29 mouse cellular contexts compared by ENCODE assay signal in genomic region chr4:151770697-151771096, GRCm38 (mm10).
DNase-seq lines count a peak whose midpoint lies in the region; ATAC-seq and TF ChIP-seq lines count a peak whose summit lies in the region.
"Had no signal": no experiment of that assay in that cellular context is flagged by ENCODE, and none has a peak within 500 bp of the region (broad histone marks: within the 10 kb centered on the region; RNA-seq: fewer than 3 reads in every experiment).

No protein-coding gene starts in this region.

- H3K4me2 ChIP-seq in embryonic facial prominence, embryonic 12.5 days (replicated peaks) = no peak overlapping the region
- no peak overlapping the region for H3K4me2 ChIP-seq in hindbrain, embryonic 15.5 days
- no peak overlapping the region for H3K4me2 ChIP-seq in hindbrain, embryonic 16.5 days (ENCODE audit: low read length)
- H3K4me2 ChIP-seq: embryonic facial prominence, embryonic 15.5 days; forebrain, embryonic 13.5 days; heart, embryonic 12.5 days; liver, embryonic 12.5 days; midbrain, embryonic 15.5 days had no signal

- TF ChIP-seq POLR2A in thymus, adult 2 months (IDR thresholded peaks at IDR 0.05; ENCODE audit: control insufficient read depth, extremely low read depth, insufficient read depth, low read length, poor library complexity) = no peak

- H3K4me3 ChIP-seq in embryonic facial prominence, embryonic 12.5 days = no peak overlapping the region
- no peak overlapping the region for H3K4me3 ChIP-seq in embryonic facial prominence, embryonic 10.5 days
- no peak overlapping the region for H3K4me3 ChIP-seq in hindbrain, embryonic 15.5 days
- no peak overlapping the region for H3K4me3 ChIP-seq in hindbrain, embryonic 10.5 days
- H3K4me3 ChIP-seq in hindbrain, embryonic 16.5 days (ENCODE audit: low read length) = no peak overlapping the region
- no peak overlapping the region for H3K4me3 ChIP-seq in thymus, adult 2 months (ENCODE audit: control insufficient read depth, insufficient read depth, low read length)
- H3K4me3 ChIP-seq: embryonic facial prominence, embryonic 15.5 days; forebrain, embryonic 13.5 days; gastrocnemius, adult 2 months; heart, adult 2 months; heart, embryonic 12.5 days; liver, embryonic 12.5 days; midbrain, embryonic 10.5 days; midbrain, embryonic 15.5 days had no signal

- H3K36me3 ChIP-seq in embryonic facial prominence, embryonic 12.5 days = no peaks in the 10 kb centered on the region
- H3K36me3 ChIP-seq in embryonic facial prominence, embryonic 10.5 days (replicated peaks) = no peaks in the 10 kb centered on the region
- H3K36me3 ChIP-seq in hindbrain, embryonic 15.5 days = no peaks in the 10 kb centered on the region
- H3K36me3 ChIP-seq in hindbrain, embryonic 10.5 days = 0 out of 2 replicates have a peak, but pooled peaks cover 3% of the 10 kb centered on the region
- H3K36me3 ChIP-seq in hindbrain, embryonic 16.5 days (ENCODE audit: control insufficient read depth, insufficient read depth, low read length) = no peaks in the 10 kb centered on the region
- no peaks in the 10 kb centered on the region for H3K36me3 ChIP-seq in thymus, adult 2 months (ENCODE audit: control insufficient read depth, insufficient read depth, low read length)
- H3K36me3 ChIP-seq: embryonic facial prominence, embryonic 15.5 days; heart, embryonic 12.5 days; midbrain, embryonic 15.5 days had no signal

- H3K27ac ChIP-seq in embryonic facial prominence, embryonic 12.5 days = peak overlapping the region; percentile 36; the same call in 1 of the 2 replicates
- H3K27ac ChIP-seq in embryonic facial prominence, embryonic 10.5 days (replicated peaks) = no peak overlapping the region
- peak overlapping the region; percentile 50; the same call in 1 of the 2 replicates for H3K27ac ChIP-seq in hindbrain, embryonic 15.5 days (replicated peaks)
- H3K27ac ChIP-seq in hindbrain, embryonic 10.5 days = no peak overlapping the region
- H3K27ac ChIP-seq in hindbrain, embryonic 16.5 days (ENCODE audit: low read depth, low read length) = no peak overlapping the region; the same call in 1 of the 2 replicates
- no peak overlapping the region for H3K27ac ChIP-seq in thymus, adult 2 months (ENCODE audit: control insufficient read depth, insufficient read depth, low read length)
- H3K27ac ChIP-seq: embryonic facial prominence, embryonic 15.5 days; forebrain, embryonic 13.5 days; gastrocnemius, adult 2 months; heart, adult 2 months; kidney, postnatal 0 days; liver, embryonic 12.5 days; midbrain, embryonic 10.5 days; midbrain, embryonic 15.5 days had no signal

- ATAC-seq in embryonic facial prominence, embryonic 12.5 days (ENCODE audit: insufficient number of reproducible peaks, insufficient read depth, low FRiP score, low TSS enrichment) = no peak; the same call in 1 of the 2 replicates
- no peak for ATAC-seq in hindbrain, embryonic 15.5 days (ENCODE audit: low FRiP score, low read depth)
- ATAC-seq in hindbrain, embryonic 16.5 days = peak; percentile 69; the same call in 1 of the 2 replicates
- ATAC-seq: forebrain, embryonic 13.5 days; liver, embryonic 12.5 days; liver, postnatal 0 days; midbrain, embryonic 15.5 days had no signal

- 70% methylated on average over 5 of the region's 5 CpGs for WGBS in embryonic facial prominence, embryonic 12.5 days
- WGBS in embryonic facial prominence, embryonic 10.5 days = 91% methylated on average over 5 of the region's 5 CpGs
- 48% methylated on average over 5 of the region's 5 CpGs for WGBS in hindbrain, embryonic 15.5 days
- WGBS in hindbrain, embryonic 10.5 days = 92% methylated on average over 5 of the region's 5 CpGs
- WGBS in hindbrain, embryonic 16.5 days = 44% methylated on average over 5 of the region's 5 CpGs
- 87% methylated on average over 5 of the region's 5 CpGs for WGBS in thymus, adult 2 months

- TF ChIP-seq CTCF in thymus, adult 2 months (IDR thresholded peaks at IDR 0.05; ENCODE audit: borderline replicate concordance, control insufficient read depth, extremely low read depth, insufficient read depth, low read length, poor library complexity) = no peak

- H3K4me1 ChIP-seq in embryonic facial prominence, embryonic 12.5 days = peaks cover 18% of the 10 kb centered on the region; the same call in 1 of the 2 replicates
- no peaks in the 10 kb centered on the region; the same call in 1 of the 2 replicates for H3K4me1 ChIP-seq in embryonic facial prominence, embryonic 10.5 days
- peaks cover 32% of the 10 kb centered on the region for H3K4me1 ChIP-seq in hindbrain, embryonic 15.5 days (replicated peaks)
- 0 out of 2 replicates have a peak, but pooled peaks cover 6% of the 10 kb centered on the region for H3K4me1 ChIP-seq in hindbrain, embryonic 10.5 days (replicated peaks)
- H3K4me1 ChIP-seq in hindbrain, embryonic 16.5 days (ENCODE audit: control insufficient read depth, insufficient read depth, low read depth, low read length) = peaks cover 13% of the 10 kb centered on the region
- H3K4me1 ChIP-seq in thymus, adult 2 months (replicated peaks; ENCODE audit: control insufficient read depth, insufficient read depth, low read length) = no peaks in the 10 kb centered on the region

- no peaks in the 10 kb centered on the region for H3K9me3 ChIP-seq in embryonic facial prominence, embryonic 12.5 days
- H3K9me3 ChIP-seq in embryonic facial prominence, embryonic 10.5 days = no peaks in the 10 kb centered on the region
- H3K9me3 ChIP-seq in hindbrain, embryonic 15.5 days = no peaks in the 10 kb centered on the region
- H3K9me3 ChIP-seq in hindbrain, embryonic 10.5 days = no peaks in the 10 kb centered on the region
- H3K9me3 ChIP-seq in hindbrain, embryonic 16.5 days (ENCODE audit: control insufficient read depth, low read length) = no peaks in the 10 kb centered on the region
- H3K9me3 ChIP-seq: embryonic facial prominence, embryonic 15.5 days; forebrain, embryonic 13.5 days; heart, embryonic 12.5 days; liver, embryonic 12.5 days; midbrain, embryonic 10.5 days; midbrain, embryonic 15.5 days had no signal

- no peak overlapping the region for H3K9ac ChIP-seq in embryonic facial prominence, embryonic 12.5 days
- H3K9ac ChIP-seq in hindbrain, embryonic 15.5 days = no peak overlapping the region
- no peak overlapping the region for H3K9ac ChIP-seq in hindbrain, embryonic 16.5 days (ENCODE audit: low read depth, low read length)
- H3K9ac ChIP-seq: embryonic facial prominence, embryonic 15.5 days; forebrain, embryonic 13.5 days; heart, embryonic 12.5 days; liver, embryonic 12.5 days; liver, postnatal 0 days; midbrain, embryonic 15.5 days had no signal

- no peaks in the 10 kb centered on the region for H3K27me3 ChIP-seq in embryonic facial prominence, embryonic 12.5 days
- H3K27me3 ChIP-seq in embryonic facial prominence, embryonic 10.5 days (replicated peaks; ENCODE audit: low read depth, poor library complexity, severe bottlenecking) = no peaks in the 10 kb centered on the region
- H3K27me3 ChIP-seq in hindbrain, embryonic 15.5 days = no peaks in the 10 kb centered on the region
- no peaks in the 10 kb centered on the region for H3K27me3 ChIP-seq in hindbrain, embryonic 10.5 days (ENCODE audit: insufficient read depth, poor library complexity, severe bottlenecking)
- no peaks in the 10 kb centered on the region for H3K27me3 ChIP-seq in hindbrain, embryonic 16.5 days (replicated peaks; ENCODE audit: control insufficient read depth, insufficient read depth, low read length)
- H3K27me3 ChIP-seq in thymus, adult 2 months (ENCODE audit: control insufficient read depth, insufficient read depth, low read length) = no peaks in the 10 kb centered on the region
- H3K27me3 ChIP-seq: embryonic facial prominence, embryonic 15.5 days; forebrain, embryonic 13.5 days; heart, embryonic 12.5 days; liver, embryonic 12.5 days; midbrain, embryonic 15.5 days had no signal

- DNase-seq in embryonic facial prominence, embryonic 10.5 days (ENCODE audit: low spot score) = no peak
- no peak for DNase-seq in hindbrain, embryonic 10.5 days (ENCODE audit: low spot score)
- DNase-seq in NIH3T3 (ENCODE audit: low read depth) = peak; percentile 85
- DNase-seq in thymus, adult 2 months = no peak
- DNase-seq in thymus, postnatal 36 days = no peak
- DNase-seq: adrenal gland, adult 2 months; cerebellum, adult 8-10 months; cerebellum, postnatal 25 days; gastrocnemius, postnatal 36 days; heart, adult 2 months; heart, postnatal 4 days; kidney, adult 2 months; kidney, postnatal 4 days; layer of hippocampus, postnatal 36 days; left cerebral cortex, postnatal 4 days; liver, postnatal 0 days; lung, postnatal 10 days; thymus, postnatal 14 days had no signal

Comparison
In these comparisons a context has a peak if more than half of its experiments do, and no peak if none do; other contexts are left out.
1. H3K27ac ChIP-seq: peak in embryonic facial prominence, embryonic 12.5 days (single experiment) and hindbrain, embryonic 15.5 days (single experiment); none in embryonic facial prominence, embryonic 10.5 days (single experiment), hindbrain, embryonic 10.5 days (single experiment), hindbrain, embryonic 16.5 days (single experiment) and thymus, adult 2 months (single experiment).